Mouse (Mus musculus) mature B cell (primary cell): Measurements from ENCODE around the gene Lrrc71.

Experiments used
- in situ Hi-C: fragments of 300-500 bp; cut with MboI; formaldehyde crosslinking; loops from 2 replicates; pipeline ENCODE4 v1.14.3; 2019

The Lrrc71 gene

DNA sequence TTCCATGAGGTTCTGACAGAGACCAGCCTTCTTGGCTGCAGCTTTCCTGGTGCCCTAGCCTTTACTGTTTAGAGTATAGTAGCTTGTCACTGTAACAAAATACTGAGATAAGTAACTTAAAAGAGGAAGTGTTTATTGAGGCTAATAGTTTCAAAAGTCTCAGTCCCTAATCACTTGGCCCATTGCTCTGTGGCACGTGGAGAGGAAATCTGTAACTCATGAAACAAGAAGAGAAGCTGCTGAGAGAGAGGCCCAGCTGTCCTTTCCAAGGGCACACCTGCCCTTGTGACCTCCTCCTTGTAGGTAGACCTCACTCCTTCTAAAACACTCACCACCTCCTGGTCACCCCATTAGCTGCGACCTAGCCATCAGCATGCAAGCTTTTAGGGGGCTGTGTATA lies 29.9 kb downstream of the Lrrc71 start:
- in situ Hi-C loops = no loop called here
